ENCODE assay signal across 16 mouse cellular contexts in the genomic region with DNA sequence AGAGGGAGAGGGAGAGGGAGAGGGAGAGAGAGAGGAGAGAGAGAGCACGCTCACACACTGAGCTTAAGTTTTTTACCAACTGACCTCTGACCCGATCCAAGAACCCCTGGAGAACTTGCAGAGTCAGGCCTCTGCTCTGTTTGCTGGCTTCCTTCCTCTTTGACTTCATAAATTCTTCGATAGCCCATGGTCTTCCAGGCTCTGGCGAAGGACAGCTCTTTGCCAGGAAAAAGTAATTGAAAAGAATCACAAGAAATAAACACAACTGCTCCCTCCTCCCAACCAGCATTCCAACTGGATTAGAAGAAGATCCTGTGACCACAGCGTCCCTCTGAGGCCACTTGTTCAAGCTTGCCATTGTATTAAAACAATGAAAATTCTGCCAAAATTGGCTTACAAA.
DNase-seq lines count a peak whose midpoint lies in the region; ATAC-seq and TF ChIP-seq lines count a peak whose summit lies in the region.
"Had no signal": no experiment of that assay in that cellular context is flagged by ENCODE, and none has a peak within 500 bp of the region (broad histone marks: within the 10 kb centered on the region; RNA-seq: fewer than 3 reads in every experiment).

No protein-coding gene starts in this region.

- TF ChIP-seq CTCF in heart, postnatal 0 days (IDR thresholded peaks at IDR 0.05; ENCODE audit: low read depth), result no peak
- TF ChIP-seq CTCF in lung, embryonic 14.5 days (IDR thresholded peaks at IDR 0.05; ENCODE audit: low read depth), result peak; percentile 26

- no peaks in the 10 kb centered on the region for H3K4me1 ChIP-seq in heart, postnatal 0 days (ENCODE audit: control insufficient read depth, insufficient read depth)
- no peaks in the 10 kb centered on the region for H3K4me1 ChIP-seq in lung, embryonic 14.5 days (ENCODE audit: insufficient read depth)
- no peaks in the 10 kb centered on the region for H3K4me1 ChIP-seq in embryonic facial prominence, embryonic 14.5 days (ENCODE audit: control insufficient read depth, insufficient read depth, low read length)
- H3K4me1 ChIP-seq: stomach, embryonic 15.5 days had no signal

- H3K4me2 ChIP-seq in heart, postnatal 0 days (ENCODE audit: low read depth, low read length), result no peak overlapping the region
- no peak overlapping the region for H3K4me2 ChIP-seq in lung, embryonic 14.5 days
- no peak overlapping the region for H3K4me2 ChIP-seq in embryonic facial prominence, embryonic 14.5 days (ENCODE audit: low read depth, low read length)
- H3K4me2 ChIP-seq: hindbrain, embryonic 15.5 days; limb, embryonic 13.5 days; midbrain, embryonic 13.5 days; stomach, embryonic 15.5 days had no signal

- no peak overlapping the region for H3K4me3 ChIP-seq in heart, postnatal 0 days (ENCODE audit: low read depth, low read length)
- no peak overlapping the region for H3K4me3 ChIP-seq in lung, embryonic 14.5 days (ENCODE audit: low read depth, low read length)
- no peak overlapping the region for H3K4me3 ChIP-seq in embryonic facial prominence, embryonic 14.5 days (ENCODE audit: low read depth, low read length)
- H3K4me3 ChIP-seq: hindbrain, embryonic 15.5 days; limb, embryonic 13.5 days; midbrain, embryonic 13.5 days; stomach, embryonic 15.5 days had no signal

- ATAC-seq in heart, postnatal 0 days (ENCODE audit: insufficient read depth, low read depth), result no peak
- 0 out of 2 replicates have a peak, but pooled peaks have one; percentile 38 for ATAC-seq in lung, embryonic 14.5 days (ENCODE audit: insufficient read depth)
- ATAC-seq in embryonic facial prominence, embryonic 14.5 days (ENCODE audit: low read depth), result no peak
- no peak for ATAC-seq in megakaryocyte progenitor cell, adult 5-6 weeks (replicated peaks; ENCODE audit: poor library complexity)
- ATAC-seq: midbrain, embryonic 13.5 days had no signal

- H3K27ac ChIP-seq in heart, postnatal 0 days (ENCODE audit: low read depth), result no peak overlapping the region
- no peak overlapping the region for H3K27ac ChIP-seq in lung, embryonic 14.5 days (ENCODE audit: low read depth)
- no peak overlapping the region for H3K27ac ChIP-seq in embryonic facial prominence, embryonic 14.5 days (replicated peaks; ENCODE audit: low read depth, low read length)
- H3K27ac ChIP-seq: hindbrain, embryonic 15.5 days; limb, embryonic 13.5 days; midbrain, embryonic 13.5 days; stomach, embryonic 15.5 days had no signal

- WGBS in heart, postnatal 0 days, result 28% methylated on average over 5 of the region's 5 CpGs
- 9% methylated on average over 5 of the region's 5 CpGs for WGBS in lung, embryonic 14.5 days
- WGBS in embryonic facial prominence, embryonic 14.5 days, result 4% methylated on average over 5 of the region's 5 CpGs

- no peak for TF ChIP-seq EP300 in heart, postnatal 0 days (IDR thresholded peaks at IDR 0.05; ENCODE audit: low read depth)

- H3K27me3 ChIP-seq in heart, postnatal 0 days (ENCODE audit: control insufficient read depth, insufficient read depth, low read length), result no peaks in the 10 kb centered on the region
- H3K27me3 ChIP-seq in lung, embryonic 14.5 days (ENCODE audit: insufficient read depth, low read length), result no peaks in the 10 kb centered on the region
- H3K27me3 ChIP-seq in embryonic facial prominence, embryonic 14.5 days (replicated peaks; ENCODE audit: control insufficient read depth, insufficient read depth, low read length), result no peaks in the 10 kb centered on the region
- H3K27me3 ChIP-seq: stomach, embryonic 15.5 days had no signal

- intact Hi-C loops in heart, postnatal 36 days (cut with DNase I), result no loop called here

- H3K9me3 ChIP-seq in heart, postnatal 0 days (replicated peaks; ENCODE audit: control insufficient read depth, low read length), result no peaks in the 10 kb centered on the region
- H3K9me3 ChIP-seq in lung, embryonic 14.5 days (ENCODE audit: low read depth, low read length), result no peaks in the 10 kb centered on the region
- H3K9me3 ChIP-seq in embryonic facial prominence, embryonic 14.5 days (ENCODE audit: control insufficient read depth, low read length), result no peaks in the 10 kb centered on the region
- H3K9me3 ChIP-seq: hindbrain, embryonic 15.5 days; limb, embryonic 13.5 days; midbrain, embryonic 13.5 days; stomach, embryonic 15.5 days had no signal

- H3K9ac ChIP-seq in heart, postnatal 0 days (replicated peaks; ENCODE audit: low read depth, low read length), result no peak overlapping the region
- no peak overlapping the region for H3K9ac ChIP-seq in lung, embryonic 14.5 days
- no peak overlapping the region for H3K9ac ChIP-seq in embryonic facial prominence, embryonic 14.5 days (ENCODE audit: low read depth, low read length)
- H3K9ac ChIP-seq: hindbrain, embryonic 15.5 days; limb, embryonic 13.5 days; midbrain, embryonic 13.5 days; stomach, embryonic 15.5 days had no signal

- no peaks in the 10 kb centered on the region for H3K36me3 ChIP-seq in heart, postnatal 0 days (replicated peaks; ENCODE audit: control insufficient read depth, insufficient read depth, low read length)
- H3K36me3 ChIP-seq in lung, embryonic 14.5 days (ENCODE audit: insufficient read depth), result no peaks in the 10 kb centered on the region
- H3K36me3 ChIP-seq in embryonic facial prominence, embryonic 14.5 days (ENCODE audit: control insufficient read depth, insufficient read depth, low read length), result no peaks in the 10 kb centered on the region
- H3K36me3 ChIP-seq: hindbrain, embryonic 15.5 days; limb, embryonic 13.5 days; midbrain, embryonic 13.5 days; stomach, embryonic 15.5 days had no signal

- peak; percentile 7 for DNase-seq in heart, postnatal 0 days (ENCODE audit: low spot score)
- DNase-seq in heart, postnatal 36 days, result no peak
- DNase-seq in lung, embryonic 14.5 days, result peak; percentile 62
- DNase-seq in lung, postnatal 4 days, result no peak
- peak; percentile 79 for DNase-seq in embryonic facial prominence, embryonic 14.5 days (ENCODE audit: low spot score)
- peak; percentile 47 for DNase-seq in mesoderm, embryonic 11.5 days (ENCODE audit: low read depth, low spot score)
- DNase-seq in ovary, adult 18-20 months (ENCODE audit: low spot score), result no peak
- DNase-seq: cerebellum, postnatal 10 days; gastrocnemius, postnatal 10 days; layer of hippocampus, postnatal 36 days; right cerebral cortex, postnatal 14 days had no signal

Comparison
In these comparisons a context has a peak if more than half of its experiments do, and no peak if none do; other contexts are left out.
1. DNase-seq: peak in heart, postnatal 0 days (single experiment), lung, embryonic 14.5 days (single experiment), embryonic facial prominence, embryonic 14.5 days (single experiment) and mesoderm, embryonic 11.5 days (single experiment); none in heart, postnatal 36 days (0 of 2), lung, postnatal 4 days (0 of 2) and ovary, adult 18-20 months (single experiment).